8 mouse cellular contexts compared by ENCODE assay signal in the genomic region with DNA sequence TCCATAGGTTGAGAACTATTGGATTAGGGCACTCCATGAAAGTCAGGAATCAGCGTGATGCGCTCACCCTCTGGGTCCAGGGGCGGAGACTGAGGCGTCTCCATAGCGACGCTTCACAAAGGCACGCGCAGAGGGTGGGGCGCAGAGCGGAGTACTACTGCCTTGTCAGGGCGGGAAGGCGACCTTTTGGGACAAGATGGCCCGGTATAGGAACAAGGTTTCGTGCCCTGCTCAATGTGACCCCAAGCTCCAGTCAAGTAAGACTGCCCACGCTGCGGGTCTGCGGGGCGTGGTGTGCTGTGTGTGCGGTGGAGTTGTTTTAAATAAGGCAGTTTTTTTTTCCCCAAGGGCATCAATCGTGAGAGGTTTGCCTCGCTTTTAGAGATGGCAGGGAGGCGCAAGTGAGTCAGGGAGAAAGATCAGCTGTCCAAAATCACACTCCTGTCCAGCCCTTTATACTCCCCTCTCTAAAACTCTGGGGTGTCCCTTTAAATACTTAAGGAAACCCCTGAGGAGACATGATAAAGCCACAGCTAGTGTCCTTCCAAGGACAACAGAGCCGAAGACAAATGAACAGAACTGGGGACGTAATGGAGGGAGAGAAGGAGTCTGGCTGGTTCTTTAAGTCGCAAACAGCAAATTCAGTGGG. TPM values are rescaled to one million over a fixed set of nuclear protein-coding genes. Genes with fewer than 3 reads are reported as not detected.
A peak's percentile ranks its signal among the peaks of the same experiment; 100 is the strongest.
DNase-seq lines count a peak whose midpoint lies in the region; ATAC-seq lines count a peak whose summit lies in the region.
"Had no signal": no experiment of that assay in that cellular context is flagged by ENCODE, and none has a peak within 500 bp of the region (broad histone marks: within the 10 kb centered on the region; RNA-seq: fewer than 3 reads in every experiment).

A gene (plus strand): TSS at position 130 of the 649 bp plus-strand sequence.

- intact Hi-C loops in left cerebral cortex, postnatal 10 days (cut with DNase I), result no loop called here

- peak; percentile 28 to 40 for DNase-seq in adrenal gland, adult 18-20 months (ENCODE audit: low spot score in 2 of 2)
- peak; percentile 72 for DNase-seq in cerebellum, adult 9-11 months
- DNase-seq in frontal cortex, postnatal 14 days (ENCODE audit: low spot score in 2 of 2), result peak; percentile 54 to 55
- peak; percentile 40 to 86 for DNase-seq in left cerebral cortex, postnatal 10 days (ENCODE audit: extremely low spot score in 1 of 2, low spot score in 2 of 2)
- peak; percentile 73 for DNase-seq in right cerebral cortex, postnatal 14 days

- no peaks in the 10 kb centered on the region for H3K27me3 ChIP-seq in hindbrain, embryonic 12.5 days
- peaks cover 4% of the 10 kb centered on the region for H3K27me3 ChIP-seq in megakaryocyte, embryonic 14.5 days (replicated peaks)

- under 1% methylated on average over 25 of the region's 25 CpGs for WGBS in hindbrain, embryonic 12.5 days

- peak within 1 kb of the TSS; percentile 75 for H3K9ac ChIP-seq in hindbrain, embryonic 12.5 days

- peaks cover 30% of the 10 kb centered on the region for H3K4me1 ChIP-seq in hindbrain, embryonic 12.5 days
- peaks cover 58% of the 10 kb centered on the region for H3K4me1 ChIP-seq in megakaryocyte, embryonic 14.5 days

- H3K4me3 ChIP-seq in hindbrain, embryonic 12.5 days, result peak within 1 kb of the TSS; percentile 42
- H3K4me3 ChIP-seq in megakaryocyte, embryonic 14.5 days (replicated peaks), result peak within 1 kb of the TSS; percentile 92

- no peaks in the 10 kb centered on the region for H3K36me3 ChIP-seq in hindbrain, embryonic 12.5 days
- H3K36me3 ChIP-seq in megakaryocyte, embryonic 14.5 days (replicated peaks; ENCODE audit: low read length), result no peaks in the 10 kb centered on the region

- ATAC-seq in hindbrain, embryonic 12.5 days (ENCODE audit: low FRiP score), result peak; percentile 92

- peak within 1 kb of the TSS; percentile 67 for H3K4me2 ChIP-seq in hindbrain, embryonic 12.5 days (replicated peaks)

- peak within 1 kb of the TSS; percentile 98 for H3K27ac ChIP-seq in hindbrain, embryonic 12.5 days

- H3K9me3 ChIP-seq in hindbrain, embryonic 12.5 days (replicated peaks), result no peaks in the 10 kb centered on the region
- peaks cover 6% of the 10 kb centered on the region; the same call in 1 of the 2 replicates for H3K9me3 ChIP-seq in megakaryocyte, embryonic 14.5 days

RNA-seq across cellular contexts. Expression of the gene that starts here (rescaled TPM):
- not detected for total RNA-seq in adrenal gland, adult 18-20 months (2021)
- polyA plus RNA-seq in hindbrain, embryonic 12.5 days (2016; fragmentation: Nextera tagmentation; extraction: Ambion mirVana), result 1.1 and 1.2 TPM in 2 replicates
- 1 to 10 TPM in 1 of 2 experiments, not detected in 1; 1.0 TPM for total RNA-seq in left cerebral cortex, postnatal 10 days (2021)
- polyA plus RNA-seq in megakaryocyte, embryonic 14.5 days (2012; ENCODE audit: insufficient read depth, low replicate concordance), result not detected in 2 replicates
- total RNA-seq: neutrophil, adult 5-6 weeks had no signal

Comparison
In these comparisons a context has a peak if more than half of its experiments do, and no peak if none do; other contexts are left out.
1. Peak in every context shown above with its lines: DNase-seq, ATAC-seq, H3K4me3 ChIP-seq and H3K27ac ChIP-seq.
2. Peak in DNase-seq in adrenal gland, adult 18-20 months; RNA of the gene not detected or under 1 TPM.